Mouse (Mus musculus) midbrain, embryonic 10.5 days (tissue): ENCODE data around the gene Pnpla5. TPM values are rescaled to one million over a fixed set of nuclear protein-coding genes. Genes with fewer than 3 reads are reported as not detected.
"Not testable (repeated sequence)": the region's sequence is repeated elsewhere in the genome, so short reads cannot be mapped to it uniquely, and the experiment has no call there.

Experiments used
- DNase-seq: peaks from one replicate; pipeline ENCODE4 v3.0.0-alpha.2; 2017; ENCODE audit warnings: low spot score
- H3K27ac ChIP-seq: fragments of 300-500 bp; sonication (generic); replicated peaks from 2 replicates; pipeline ENCODE4 v1.5.1; 2016; ENCODE audit warnings: mild to moderate bottlenecking
- H3K27me3 ChIP-seq: fragments of 300-500 bp; sonication (generic); 2 replicates; pipeline ENCODE4 v1.6.1; 2016; ENCODE audit warnings: low read depth, mild to moderate bottlenecking; ENCODE audit not compliant: poor library complexity, severe bottlenecking
- H3K36me3 ChIP-seq: fragments of 300-500 bp; sonication (generic); 2 replicates; pipeline ENCODE4 v1.6.1; 2016; ENCODE audit warnings: mild to moderate bottlenecking, moderate library complexity
- H3K4me1 ChIP-seq: fragments of 300-500 bp; sonication (generic); 2 replicates; pipeline ENCODE4 v1.6.1; 2016
- H3K4me3 ChIP-seq: fragments of 300-500 bp; sonication (generic); 2 replicates; pipeline ENCODE4 v1.5.1; 2016; ENCODE audit warnings: mild to moderate bottlenecking, moderate library complexity
- H3K9me3 ChIP-seq: fragments of 300-500 bp; sonication (generic); replicated peaks from 2 replicates; pipeline ENCODE4 v1.6.1; 2016; ENCODE audit warnings: mild to moderate bottlenecking
- WGBS: fragments of 180-500 bp; shearing (Covaris S2); methylation state at CpG from one replicate; pipeline ENCODE4 v1.1.7; 2016; 5-methylcytosine and 5-hydroxymethylcytosine counted together
- polyA plus RNA-seq: library from polyadenylated mRNA; unstranded; fragments of >200 nt; fragmentation: Nextera tagmentation; extraction: Ambion mirVana; gene quantifications from 2 replicates; pipeline ENCODE4 v1.2.1, GENCODE M21; 2016

The Pnpla5 gene
- polyA plus RNA-seq, 1 experiment from 2014 or later: not detected

DNA sequence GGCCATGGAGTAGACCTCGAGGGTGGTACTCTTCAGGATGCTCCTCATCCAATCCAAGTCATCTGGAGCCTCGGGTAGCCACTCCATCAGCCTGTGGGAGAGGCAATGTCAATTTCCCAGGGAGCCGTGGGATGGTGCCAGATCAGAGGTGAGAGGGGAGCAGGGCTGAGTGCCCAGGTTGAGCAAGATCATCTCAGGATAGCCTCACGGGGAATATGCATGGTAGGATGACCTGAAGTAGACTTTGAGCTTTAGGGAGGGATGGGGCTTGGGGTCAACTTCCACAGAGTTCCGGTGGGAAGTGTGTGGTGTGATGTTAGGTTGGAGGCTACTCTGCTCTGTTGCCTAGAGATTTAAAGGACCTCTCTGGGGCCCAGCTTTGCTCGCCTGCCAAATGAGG is 9.1 kb downstream of the Pnpla5 start:
- Histone ChIP-seq H3K9me3 (0 out of 2 replicates have a peak, but pooled peaks cover 5% of the 10 kb centered on the region), H3K4me3 (no peak overlapping the region), H3K36me3 (no peaks in the 10 kb centered on the region), H3K27ac (no peak overlapping the region), H3K4me1 (no peaks in the 10 kb centered on the region), H3K27me3 (no peaks in the 10 kb centered on the region)
- WGBS: 79% methylated on average over 6 of the region's 6 CpGs
- DNase-seq: no peak

DNA sequence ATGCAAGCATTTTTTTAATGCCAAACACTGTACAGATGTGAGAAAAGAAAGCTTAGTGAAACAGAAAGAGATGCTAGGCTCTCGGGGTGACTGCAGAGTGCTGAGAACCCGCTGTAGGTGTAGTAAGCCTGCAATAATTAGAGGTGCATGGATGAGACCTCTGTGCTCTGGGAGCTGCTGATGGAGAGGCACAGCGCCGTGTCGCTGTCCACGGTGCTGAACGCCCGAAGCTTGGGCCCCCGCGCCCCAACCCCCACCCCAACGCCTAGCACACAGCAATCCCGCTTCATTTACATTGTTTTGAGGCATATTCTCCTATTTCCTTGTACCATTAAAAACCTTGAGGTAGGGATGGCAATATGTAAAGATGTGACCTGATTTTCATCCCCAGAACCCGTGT is 14.1 kb downstream of the Pnpla5 start:
- peaks cover 43% of the 10 kb centered on the region for H3K27me3 ChIP-seq
- no peak overlapping the region for H3K4me3 ChIP-seq
- H3K4me1 ChIP-seq: peaks cover 22% of the 10 kb centered on the region
- 7% methylated on average over 13 of the region's 13 CpGs for WGBS
- DNase-seq: peak; percentile 36
- no peaks in the 10 kb centered on the region for H3K36me3 ChIP-seq
- no peaks in the 10 kb centered on the region for H3K9me3 ChIP-seq
- no peak overlapping the region for H3K27ac ChIP-seq

DNA sequence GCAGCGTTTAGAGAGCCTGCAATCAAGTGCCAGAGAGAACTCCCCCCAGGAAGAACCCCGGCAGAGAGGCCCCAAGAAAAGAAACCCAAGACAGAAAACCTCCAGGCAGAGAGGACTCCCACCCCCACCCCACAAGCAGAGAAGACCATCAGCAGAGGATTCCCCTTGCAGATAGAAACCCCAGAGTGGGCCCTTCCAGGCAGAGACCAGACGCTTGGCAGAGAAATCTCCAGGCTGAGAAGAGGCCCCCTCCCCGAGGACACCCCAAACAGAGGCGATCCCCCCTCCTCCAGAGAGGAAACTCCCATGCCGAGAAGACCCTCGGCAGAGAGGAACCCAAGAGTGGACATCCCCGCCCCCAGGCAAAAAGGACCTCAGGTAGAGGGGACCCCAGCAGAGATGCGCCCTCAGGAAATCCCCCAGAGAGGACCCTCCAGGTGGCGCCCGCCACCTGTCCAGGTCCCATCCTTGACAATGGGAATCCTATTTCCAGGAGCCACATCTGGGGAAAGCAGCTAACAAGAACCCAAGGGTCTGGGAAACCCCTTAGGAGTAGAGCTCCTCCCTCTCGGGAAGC is 17.0 kb downstream of the Pnpla5 start:
- no peaks in the 10 kb centered on the region for H3K9me3 ChIP-seq
- H3K27me3 ChIP-seq: peaks cover 52% of the 10 kb centered on the region
- 12% methylated on average over 12 of the region's 12 CpGs for WGBS
- H3K36me3 ChIP-seq: no peaks in the 10 kb centered on the region
- peak; percentile 19 for DNase-seq
- H3K4me1 ChIP-seq: peaks cover 22% of the 10 kb centered on the region
- peak overlapping the region; percentile 72; the same call in 1 of the 2 replicates for H3K27ac ChIP-seq
- H3K4me3 ChIP-seq: peak overlapping the region; percentile 62

DNA sequence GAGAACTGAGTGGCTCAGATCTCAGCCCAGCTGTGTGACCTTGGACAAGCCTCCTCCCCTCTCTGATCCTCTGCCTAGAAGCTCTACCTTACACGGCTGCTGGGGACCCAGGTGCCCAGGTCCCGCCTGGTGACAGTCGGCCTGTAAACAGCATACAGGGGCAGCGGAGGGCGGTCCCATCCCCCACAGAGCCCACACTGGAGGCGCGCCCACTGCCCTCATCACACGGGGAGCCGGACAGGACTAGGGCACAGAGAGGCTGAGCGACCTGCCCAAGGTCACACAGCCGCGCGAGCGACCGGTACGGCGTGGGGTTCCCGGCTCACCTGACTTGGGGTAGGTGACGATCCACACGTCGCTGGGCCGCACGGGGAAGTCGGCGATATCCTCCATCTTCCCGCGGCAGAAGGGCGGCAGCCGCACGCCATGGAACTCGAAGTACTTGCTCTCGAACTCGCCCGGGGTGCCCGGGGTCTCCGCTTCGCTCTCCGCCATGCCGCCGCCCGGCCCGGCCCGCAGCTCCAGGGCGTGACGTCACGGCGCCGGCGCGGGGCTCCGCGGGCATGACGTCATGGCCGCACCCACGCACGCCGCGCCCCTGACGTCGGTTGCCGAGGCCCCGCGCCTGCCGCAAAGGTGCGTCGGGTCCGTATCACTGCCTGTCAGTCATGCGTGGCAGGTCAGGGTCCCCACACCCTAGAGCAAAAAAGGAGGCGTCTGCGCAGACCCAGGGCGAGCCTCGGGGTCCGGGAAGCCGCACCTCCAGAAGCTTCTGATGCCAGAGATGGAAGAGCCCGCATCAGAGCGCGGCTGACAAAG is 17.7 kb downstream of the Pnpla5 start, which contains the start of gene Sult4a1:
TSS of gene Sult4a1 (minus strand) at position 650 of the 819 bp plus-strand sequence.
- Histone ChIP-seq H3K4me3 (peak within 1 kb of the TSS; percentile 62), H3K36me3 (no peaks in the 10 kb centered on the region), H3K9me3 (no peaks in the 10 kb centered on the region), H3K27ac (peak within 1 kb of the TSS; percentile 72), H3K27me3 (peaks cover 52% of the 10 kb centered on the region), H3K4me1 (peaks cover 22% of the 10 kb centered on the region)
- WGBS: 2% methylated on average over 77 of the region's 77 CpGs
- peak; percentile 48 for DNase-seq

DNA sequence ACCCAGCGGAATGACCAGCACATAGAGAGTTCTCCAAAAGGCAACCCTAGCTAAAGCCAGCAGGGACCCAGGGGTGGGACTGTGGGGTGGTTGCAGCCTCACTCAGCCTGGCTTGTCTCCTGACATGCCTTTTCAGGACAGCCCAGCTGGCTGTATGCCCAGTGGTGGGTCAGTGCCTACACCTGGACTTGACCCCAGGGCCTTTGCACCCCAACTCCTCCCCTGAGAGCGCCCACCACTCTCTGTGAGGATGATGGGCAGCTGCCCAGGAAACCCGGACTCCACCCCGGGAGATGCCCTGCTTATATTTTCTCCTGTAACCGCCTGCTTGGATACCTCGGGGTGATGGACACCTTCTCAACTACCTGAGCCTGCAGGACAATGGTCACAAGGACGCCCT is 18.3 kb downstream of the Pnpla5 start:
- no peak for DNase-seq
- Histone ChIP-seq H3K27ac (no peak overlapping the region), H3K27me3 (peaks cover 52% of the 10 kb centered on the region), H3K36me3 (no peaks in the 10 kb centered on the region), H3K4me1 (peaks cover 22% of the 10 kb centered on the region), H3K9me3 (no peaks in the 10 kb centered on the region), H3K4me3 (peak overlapping the region; percentile 62)
- WGBS: 77% methylated on average over 7 of the region's 7 CpGs

DNA sequence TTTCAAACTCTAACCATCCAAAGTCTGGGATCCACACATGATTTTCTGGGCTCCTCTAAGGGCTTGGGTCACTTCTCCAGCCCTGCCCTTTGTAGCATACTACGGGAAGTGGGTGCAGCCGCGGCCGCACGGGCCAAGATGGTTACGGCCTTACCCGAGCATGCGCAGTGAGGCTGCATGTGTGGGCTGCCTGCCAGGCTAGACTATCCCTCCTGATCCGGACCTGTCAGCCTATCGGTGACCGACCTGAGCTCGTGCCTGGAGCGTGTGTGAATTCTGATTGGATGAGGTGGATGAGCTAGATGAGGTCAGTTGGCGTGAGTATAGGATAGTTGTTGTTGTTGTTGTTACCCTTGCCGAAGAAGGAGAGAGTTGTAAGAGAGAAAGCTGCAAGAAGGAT is 25.4 kb downstream of the Pnpla5 start:
- H3K36me3 ChIP-seq, H3K9me3 ChIP-seq, H3K4me1 ChIP-seq, H3K27me3 ChIP-seq, H3K4me3 ChIP-seq, DNase-seq, H3K27ac ChIP-seq: not testable (repeated sequence)
- WGBS: 86% methylated on average over 15 of the region's 15 CpGs

DNA sequence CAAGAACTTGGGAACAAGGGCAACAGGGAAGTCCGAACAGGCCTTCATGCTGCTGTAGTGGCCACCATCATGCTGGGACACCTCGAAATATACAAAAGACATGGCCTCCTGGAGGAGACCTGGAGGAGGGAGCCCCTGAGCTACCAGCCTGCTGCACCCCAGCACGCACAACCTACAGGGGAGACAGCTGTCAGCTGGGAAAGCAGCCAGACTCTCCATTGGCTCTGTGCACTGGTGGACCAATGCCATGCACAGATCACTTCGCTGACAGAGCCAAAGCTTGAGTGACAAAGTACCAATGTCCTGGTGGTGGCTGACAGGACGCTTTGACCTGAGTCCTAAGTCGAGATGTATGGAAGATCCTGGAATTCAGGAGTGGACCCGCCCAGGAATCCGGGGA is 26.9 kb downstream of the Pnpla5 start:
- Histone ChIP-seq H3K36me3 (no peaks in the 10 kb centered on the region), H3K27ac (no peak overlapping the region), H3K9me3 (no peaks in the 10 kb centered on the region), H3K4me1 (0 out of 2 replicates have a peak, but pooled peaks cover 2% of the 10 kb centered on the region), H3K4me3 (no peak overlapping the region), H3K27me3 (no peaks in the 10 kb centered on the region)
- 88% methylated on average over 8 of the region's 8 CpGs for whole genome bisulfite sequencing
- no peak for DNase-seq

DNA sequence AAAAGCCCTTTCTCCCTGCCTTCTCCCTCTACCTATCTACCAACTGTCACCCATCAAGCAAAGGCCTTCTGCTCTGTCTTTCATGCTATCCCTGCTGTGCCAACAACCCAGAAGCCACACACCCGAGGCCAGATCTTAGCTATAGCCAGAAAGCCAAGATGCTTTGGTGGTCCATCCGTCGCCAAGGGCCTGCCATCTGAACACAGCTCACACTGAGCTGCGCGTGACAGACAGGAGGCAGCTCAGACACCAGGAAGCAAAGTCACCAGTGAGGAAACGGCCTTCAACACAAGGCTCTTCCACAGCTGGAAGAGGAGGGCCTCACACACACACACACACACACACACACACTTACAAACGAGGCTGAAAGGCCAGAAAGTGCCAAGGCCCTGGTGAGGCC is 28.1 kb downstream of the Pnpla5 start:
- Histone ChIP-seq H3K27me3 (no peaks in the 10 kb centered on the region), H3K9me3 (no peaks in the 10 kb centered on the region), H3K4me1 (0 out of 2 replicates have a peak, but pooled peaks cover 2% of the 10 kb centered on the region), H3K27ac (0 out of 2 replicates have a peak overlapping the region, but pooled peaks have one; percentile 6), H3K36me3 (no peaks in the 10 kb centered on the region), H3K4me3 (no peak overlapping the region)
- WGBS: 68% methylated on average over 7 of the region's 7 CpGs
- DNase-seq: no peak

DNA sequence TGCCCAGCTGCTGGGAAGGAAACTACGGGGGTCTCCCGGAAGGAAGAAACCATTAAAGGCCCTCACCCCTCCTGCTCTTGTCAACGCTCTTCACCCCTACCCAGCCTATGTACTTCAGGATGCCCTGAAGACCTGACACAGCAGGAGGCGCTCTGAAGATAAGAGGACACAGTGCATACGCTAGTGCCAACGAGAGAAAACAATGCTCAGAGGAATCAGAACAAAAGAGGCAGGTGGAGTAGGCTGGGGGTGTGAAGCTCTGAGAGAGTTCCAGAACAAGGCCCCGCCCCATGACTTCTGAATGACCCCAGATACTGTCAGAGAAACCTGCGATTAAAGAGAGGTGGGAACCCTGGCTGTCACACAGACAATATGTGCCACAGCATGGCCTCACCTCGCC is 36.2 kb downstream of the Pnpla5 start:
- Histone ChIP-seq H3K4me1 (peaks cover 6% of the 10 kb centered on the region; the same call in 1 of the 2 replicates), H3K36me3 (no peaks in the 10 kb centered on the region), H3K4me3 (no peak overlapping the region), H3K27ac (no peak overlapping the region), H3K9me3 (no peaks in the 10 kb centered on the region), H3K27me3 (no peaks in the 10 kb centered on the region)
- no peak for DNase-seq
- WGBS: 63% methylated on average over 9 of the region's 9 CpGs

DNA sequence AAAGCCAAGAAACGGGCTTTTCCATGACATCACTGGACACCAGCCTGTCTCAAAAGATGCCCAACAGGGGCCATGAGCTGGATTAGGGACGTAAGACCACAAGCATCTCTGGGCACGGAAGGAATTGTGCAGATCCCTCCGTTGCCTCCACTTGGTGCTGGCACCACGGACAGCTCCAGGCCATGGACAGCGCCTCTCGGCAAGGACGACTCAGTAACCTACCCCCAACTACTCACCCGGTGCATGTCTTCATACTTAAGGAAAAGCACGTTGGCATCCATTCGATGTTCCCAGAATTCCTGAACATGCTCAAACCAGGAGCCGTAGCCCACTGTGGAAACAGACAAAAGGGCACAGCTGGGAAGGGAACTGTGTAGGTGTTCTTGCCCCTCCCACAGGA is 36.6 kb downstream of the Pnpla5 start:
- no peak for DNase-seq
- Histone ChIP-seq H3K4me3 (no peak overlapping the region), H3K4me1 (peaks cover 7% of the 10 kb centered on the region; the same call in 1 of the 2 replicates), H3K36me3 (no peaks in the 10 kb centered on the region), H3K27ac (no peak overlapping the region), H3K27me3 (no peaks in the 10 kb centered on the region), H3K9me3 (no peaks in the 10 kb centered on the region)
- 50% methylated on average over 12 of the region's 12 CpGs for WGBS

DNA sequence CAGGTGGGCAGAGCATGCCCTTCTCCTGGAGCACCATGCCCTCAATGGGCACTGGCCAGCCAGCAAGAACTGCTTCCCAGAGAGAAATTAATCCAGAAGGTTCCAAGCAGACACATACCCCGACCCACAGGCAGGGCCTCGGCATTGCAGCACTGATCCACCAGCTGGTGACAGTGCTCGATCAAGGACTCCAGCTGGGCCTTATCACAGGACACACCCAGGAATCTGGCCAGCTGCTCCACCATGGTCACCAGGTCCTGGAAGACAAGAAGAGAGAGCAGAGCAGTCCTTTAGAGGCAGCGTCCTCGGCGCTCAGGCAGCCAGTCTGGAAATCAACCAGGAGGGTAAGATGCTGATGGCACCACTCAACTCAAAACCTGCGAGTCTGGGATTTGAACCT is 42.9 kb downstream of the Pnpla5 start:
- H3K4me3 ChIP-seq: no peak overlapping the region
- no peak overlapping the region; the same call in 1 of the 2 replicates for H3K27ac ChIP-seq
- no peak for DNase-seq
- H3K27me3 ChIP-seq: peaks cover 18% of the 10 kb centered on the region
- no peaks in the 10 kb centered on the region for H3K36me3 ChIP-seq
- peaks cover 7% of the 10 kb centered on the region for H3K4me1 ChIP-seq
- no peaks in the 10 kb centered on the region for H3K9me3 ChIP-seq
- 85% methylated on average over 7 of the region's 7 CpGs for WGBS

DNA sequence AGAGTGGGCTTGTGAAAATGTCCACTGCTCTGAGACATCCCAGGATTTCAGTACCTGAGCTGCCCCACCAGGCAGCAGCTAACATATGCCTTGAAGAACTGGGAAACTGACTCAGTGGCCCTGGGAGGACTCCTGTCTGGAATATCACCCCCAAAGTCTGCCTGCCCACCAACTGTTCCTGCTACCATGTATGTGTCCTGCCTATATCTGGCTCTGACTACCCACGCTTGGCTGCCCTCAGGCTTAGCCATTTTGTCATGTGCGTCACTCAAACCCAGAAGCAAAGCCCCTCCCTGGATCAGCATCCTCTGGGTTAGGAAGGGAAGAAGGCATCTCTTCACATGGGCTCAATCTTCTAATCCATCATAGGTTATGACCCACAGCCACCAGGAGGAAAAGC is 43.5 kb downstream of the Pnpla5 start:
- DNase-seq: no peak
- no peak overlapping the region; the same call in 1 of the 2 replicates for H3K27ac ChIP-seq
- H3K4me1 ChIP-seq: peaks cover 12% of the 10 kb centered on the region
- WGBS: 90% methylated on average over 2 of the region's 2 CpGs
- H3K27me3 ChIP-seq: peaks cover 24% of the 10 kb centered on the region
- H3K9me3 ChIP-seq: no peaks in the 10 kb centered on the region
- H3K36me3 ChIP-seq: no peaks in the 10 kb centered on the region
- no peak overlapping the region for H3K4me3 ChIP-seq

DNA sequence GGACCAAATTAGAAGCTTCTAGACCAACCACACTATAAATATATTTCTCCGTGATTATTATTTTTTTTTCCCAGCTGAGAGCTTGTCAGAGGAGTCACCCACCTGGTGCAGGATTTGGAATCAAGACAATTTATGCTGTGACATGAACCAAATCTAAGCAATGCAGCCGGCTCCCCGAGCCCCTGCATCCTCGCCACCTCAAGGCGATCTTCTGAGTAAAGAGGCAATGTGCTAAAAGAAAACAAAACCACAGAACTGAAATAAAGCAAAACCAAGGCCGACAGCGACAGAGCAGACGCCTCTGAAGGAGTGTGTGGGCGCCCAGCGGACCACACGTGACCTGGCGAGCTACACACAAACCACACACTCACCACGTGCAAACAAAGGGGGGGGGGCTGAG is 44.3 kb downstream of the Pnpla5 start:
- Histone ChIP-seq H3K27me3 (peaks cover 30% of the 10 kb centered on the region), H3K4me1 (peaks cover 19% of the 10 kb centered on the region), H3K9me3 (no peaks in the 10 kb centered on the region), H3K4me3 (no peak overlapping the region), H3K27ac (no peak overlapping the region), H3K36me3 (no peaks in the 10 kb centered on the region)
- DNase-seq: no peak
- 87% methylated on average over 13 of the region's 13 CpGs for WGBS
